Mouse (Mus musculus) heart, adult 2 months (tissue): ENCODE data around the gene Dupd1. TPM values are rescaled to one million over a fixed set of nuclear protein-coding genes. Genes with fewer than 3 reads are reported as not detected.

Experiments
- DNase-seq, 2 experiments: peaks; one replicate each; pipeline ENCODE4 v3.0.0; 2021
- H3K27ac ChIP-seq: fragments of 200-600 bp; 2 replicates; pipeline ENCODE4 v1.8.1; 2022
- H3K27me3 ChIP-seq: fragments of 200-500 bp; 2 replicates; pipeline ENCODE4 v1.6.1; 2012; ENCODE audit warnings: mild to moderate bottlenecking, low read length, inconsistent platforms, mixed read lengths; ENCODE audit not compliant: control insufficient read depth, insufficient read depth
- H3K36me3 ChIP-seq: fragments of 200-500 bp; 2 replicates; pipeline ENCODE4 v1.6.1; 2012; ENCODE audit warnings: low read length, inconsistent platforms; ENCODE audit not compliant: control insufficient read depth, insufficient read depth
- H3K4me1 ChIP-seq: fragments of 200-500 bp; 2 replicates; pipeline ENCODE4 v1.6.1; 2011; ENCODE audit warnings: low read length; ENCODE audit not compliant: control insufficient read depth, insufficient read depth
- H3K4me3 ChIP-seq: fragments of 200-600 bp; 2 replicates; pipeline ENCODE4 v1.8.1; 2022
- H3K79me2 ChIP-seq: fragments of 200-500 bp; replicated peaks from 2 replicates; pipeline ENCODE4 v1.6.1; 2012; ENCODE audit warnings: mild to moderate bottlenecking, inconsistent platforms, low read length, moderate library complexity, mixed read lengths; ENCODE audit not compliant: control insufficient read depth, insufficient read depth
- H3K9ac ChIP-seq: fragments of 200-500 bp; 2 replicates; pipeline ENCODE4 v1.6.1; 2012; ENCODE audit warnings: low read depth, mild to moderate bottlenecking, control low read depth, inconsistent platforms, low read length, mixed read lengths
- CTCF ChIP-seq: fragments of 200-600 bp; IDR thresholded peaks from 2 replicates; pipeline ENCODE4 v1.8.1; 2022; ENCODE audit warnings: antibody characterized with exemption, mild to moderate bottlenecking, moderate library complexity
- EP300 ChIP-seq: fragments of 200-500 bp; IDR thresholded peaks from 2 replicates; pipeline ENCODE4 v1.6.1; 2011; ENCODE audit warnings: low read depth, low read length, control low read depth; ENCODE audit not compliant: insufficient read depth
- POLR2A ChIP-seq: fragments of 200-500 bp; IDR thresholded peaks from 2 replicates; pipeline ENCODE4 v1.6.1; 2011; ENCODE audit warnings: mild to moderate bottlenecking, low read depth, low read length, control low read depth; ENCODE audit not compliant: insufficient read depth
- WGBS: fragments of 180-500 bp; shearing (Covaris S2); methylation state at CpG from one replicate; pipeline ENCODE4 v1.1.7; 2018; 5-methylcytosine and 5-hydroxymethylcytosine counted together
- intact Hi-C: fragments of 180-260 bp; cut with DNase I; formaldehyde crosslinking; loops from one replicate; pipeline ENCODE4 v1.15.1; 2025
- polyA plus RNA-seq: library from polyadenylated mRNA; depleted of rRNA; stranded (reverse); fragments of >200 nt; gene quantifications from 2 replicates; pipeline ENCODE4 v1.2.3, GENCODE M21; 2012
- total RNA-seq, 2 experiments: library from RNA; stranded (reverse); gene quantifications; 2 replicates each; pipeline ENCODE4 v1.2.3; 2021

Dupd1 gene
- total and polyA plus RNA-seq, 3 experiments, result 0.12 TPM; not detected in 2

- H3K9ac ChIP-seq, result no peak overlapping the region
- DNase-seq, result no peak
- no peaks in the 10 kb centered on the region for H3K4me1 ChIP-seq
- intact Hi-C loops, result no loop called here
- H3K27me3 ChIP-seq, result no peaks in the 10 kb centered on the region
- H3K36me3 ChIP-seq, result no peaks in the 10 kb centered on the region
- no peaks in the 10 kb centered on the region for H3K79me2 ChIP-seq
- H3K27ac ChIP-seq, result no peak overlapping the region
- no peak overlapping the region for H3K4me3 ChIP-seq
- WGBS, result 89% methylated on average over 15 of the region's 15 CpGs
- TF ChIP-seq CTCF (no peak), EP300 (no peak), POLR2A (no peak)
These were observed 18.9 kb upstream of the Dupd1 start for GRCm38 (mm10) chr14:21733131-21733905.

GRCm38 (mm10) chr14:21729936-21730335 is 15.6 kb upstream of the Dupd1 start:
- H3K36me3 ChIP-seq, result no peaks in the 10 kb centered on the region
- no peak for DNase-seq
- 92% methylated on average over 4 of the region's 4 CpGs for WGBS
- H3K4me1 ChIP-seq, result no peaks in the 10 kb centered on the region
- no peaks in the 10 kb centered on the region for H3K79me2 ChIP-seq
- H3K9ac ChIP-seq, result no peak overlapping the region
- intact Hi-C loops, result no loop called here
- no peak for TF ChIP-seq EP300
- TF ChIP-seq CTCF, result no peak
- no peaks in the 10 kb centered on the region for H3K27me3 ChIP-seq
- H3K27ac ChIP-seq, result no peak overlapping the region
- H3K4me3 ChIP-seq, result no peak overlapping the region

GRCm38 (mm10) chr14:21729031-21729732 is 14.8 kb upstream of the Dupd1 start:
- H3K27me3 ChIP-seq, result no peaks in the 10 kb centered on the region
- no peaks in the 10 kb centered on the region for H3K79me2 ChIP-seq
- no peak for DNase-seq
- no peaks in the 10 kb centered on the region for H3K36me3 ChIP-seq
- H3K9ac ChIP-seq, result no peak overlapping the region
- no peaks in the 10 kb centered on the region for H3K4me1 ChIP-seq
- intact Hi-C loops, result no loop called here
- TF ChIP-seq EP300 (no peak), CTCF (no peak), POLR2A (no peak)
- no peak overlapping the region for H3K4me3 ChIP-seq
- 54% methylated on average over 6 of the region's 6 CpGs for WGBS
- H3K27ac ChIP-seq, result no peak overlapping the region

- Histone ChIP-seq H3K36me3 (no peaks in the 10 kb centered on the region), H3K9ac (no peak overlapping the region), H3K4me3 (no peak overlapping the region), H3K79me2 (no peaks in the 10 kb centered on the region), H3K27ac (no peak overlapping the region), H3K4me1 (no peaks in the 10 kb centered on the region; the same call in 1 of the 2 replicates), H3K27me3 (no peaks in the 10 kb centered on the region)
- no peak for DNase-seq
- intact Hi-C loops, result no loop called here
- TF ChIP-seq EP300, result no peak
- 94% methylated on average over 8 of the region's 8 CpGs for WGBS
These were observed 7.8 kb upstream of the Dupd1 start for GRCm38 (mm10) chr14:21722021-21722698.

- H3K4me3 ChIP-seq, result no peak overlapping the region
- no peak overlapping the region for H3K9ac ChIP-seq
- H3K36me3 ChIP-seq, result no peaks in the 10 kb centered on the region
- intact Hi-C loops, result no loop called here
- 49% methylated on average over 4 of the region's 4 CpGs for WGBS
- no peaks in the 10 kb centered on the region for H3K79me2 ChIP-seq
- no peaks in the 10 kb centered on the region for H3K27me3 ChIP-seq
- H3K27ac ChIP-seq, result no peak overlapping the region
- no peak for DNase-seq
- TF ChIP-seq CTCF (no peak), EP300 (no peak), POLR2A (no peak)
- no peaks in the 10 kb centered on the region; the same call in 1 of the 2 replicates for H3K4me1 ChIP-seq
These were observed 6.2 kb upstream of the Dupd1 start for GRCm38 (mm10) chr14:21720430-21721205.
